Mouse (Mus musculus) brain, embryonic 14.5 days (tissue): ENCODE results near the gene Zbtb34.

ENCODE experiments used
- CTCF ChIP-seq: fragments of 200-500 bp; IDR thresholded peaks from 2 replicates; pipeline ENCODE4 v1.5.1; 2012; ENCODE audit warnings: inconsistent platforms, mild to moderate bottlenecking, moderate library complexity, borderline replicate concordance; ENCODE audit not compliant: insufficient read depth, insufficient read length; ENCODE audit errors: extremely low read depth
- POLR2A ChIP-seq: fragments of 200-500 bp; IDR thresholded peaks from 2 replicates; pipeline ENCODE4 v1.6.1; 2012; ENCODE audit warnings: mild to moderate bottlenecking, inconsistent platforms, borderline replicate concordance; ENCODE audit not compliant: poor library complexity, insufficient read depth, insufficient read length, severe bottlenecking; ENCODE audit errors: extremely low read depth

DNA sequence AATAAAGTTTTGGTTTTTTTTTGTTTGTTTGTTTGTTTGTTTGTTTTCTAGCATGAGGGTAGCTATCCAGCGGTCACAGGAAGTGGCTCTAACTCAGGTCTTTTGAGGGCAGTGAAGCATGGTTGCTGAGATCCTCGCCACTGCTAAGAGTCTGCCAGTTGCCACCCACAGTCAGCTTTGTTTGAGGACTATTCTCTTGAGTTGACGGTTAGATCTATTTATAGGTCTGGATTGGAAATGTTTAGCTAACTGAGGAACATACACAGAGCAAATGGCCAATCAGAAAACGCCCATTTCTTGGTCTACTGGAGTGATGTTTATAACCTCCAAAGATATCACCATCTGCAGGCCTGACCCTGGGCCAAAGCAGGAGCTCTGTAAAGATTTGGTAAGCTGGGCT is 11.6 kb upstream of the Zbtb34 start:
- TF ChIP-seq CTCF: no peak
- TF ChIP-seq POLR2A: no peak
